Comparison of ENCODE assay signal across 7 mouse cellular contexts in genomic region chr5:120571056-120571740, GRCm38 (mm10). TPM values are rescaled to one million over a fixed set of nuclear protein-coding genes. Genes with fewer than 3 reads are reported as not detected.
A peak's percentile ranks its signal among the peaks of the same experiment; 100 is the strongest.
DNase-seq lines count a peak whose midpoint lies in the region; ATAC-seq and TF ChIP-seq lines count a peak whose summit lies in the region.

No protein-coding gene starts in this region.

- no peaks in the 10 kb centered on the region for H3K36me3 ChIP-seq in forebrain, embryonic 15.5 days
- no peaks in the 10 kb centered on the region for H3K36me3 ChIP-seq in intestine, embryonic 16.5 days (ENCODE audit: control insufficient read depth, insufficient read depth, low read length)
- peaks cover 16% of the 10 kb centered on the region for H3K36me3 ChIP-seq in myocyte (ENCODE audit: control insufficient read depth, insufficient read depth)

- H3K4me1 ChIP-seq in forebrain, embryonic 15.5 days, result peaks cover 55% of the 10 kb centered on the region
- H3K4me1 ChIP-seq in intestine, embryonic 16.5 days (ENCODE audit: control insufficient read depth, insufficient read depth, low read length), result peaks cover 50% of the 10 kb centered on the region

- no peak overlapping the region for H3K4me3 ChIP-seq in forebrain, embryonic 15.5 days
- H3K4me3 ChIP-seq in intestine, embryonic 16.5 days (ENCODE audit: low read length), result no peak overlapping the region
- H3K4me3 ChIP-seq in myocyte, result no peak overlapping the region

- peak overlapping the region; percentile 9; the same call in 1 of the 2 replicates for H3K27ac ChIP-seq in forebrain, embryonic 15.5 days (replicated peaks)
- H3K27ac ChIP-seq in intestine, embryonic 16.5 days (ENCODE audit: low read length), result peak overlapping the region; percentile 64; the same call in 1 of the 2 replicates

- intact Hi-C loops in left cerebral cortex, postnatal 4 days (cut with DNase I), result no loop called here

- H3K79me2 ChIP-seq in myocyte (ENCODE audit: control insufficient read depth, insufficient read depth), result peaks cover 73% of the 10 kb centered on the region

- no peak overlapping the region for H3K9ac ChIP-seq in forebrain, embryonic 15.5 days (replicated peaks)
- peak overlapping the region; percentile 7; the same call in 1 of the 2 replicates for H3K9ac ChIP-seq in intestine, embryonic 16.5 days (ENCODE audit: low read depth, low read length)

- ATAC-seq in forebrain, embryonic 15.5 days (replicated peaks), result no peak
- ATAC-seq in intestine, embryonic 16.5 days, result 0 out of 2 replicates have a peak, but pooled peaks have one; percentile 35

- no peak for TF ChIP-seq POLR2A in myocyte (IDR thresholded peaks at IDR 0.05; ENCODE audit: insufficient read length, low read depth)

- WGBS in forebrain, embryonic 15.5 days, result 58% methylated on average over 14 of the region's 14 CpGs
- 51% methylated on average over 14 of the region's 14 CpGs for WGBS in intestine, embryonic 16.5 days

- no peaks in the 10 kb centered on the region for H3K27me3 ChIP-seq in forebrain, embryonic 15.5 days
- no peaks in the 10 kb centered on the region for H3K27me3 ChIP-seq in intestine, embryonic 16.5 days (replicated peaks; ENCODE audit: control insufficient read depth, insufficient read depth, low read length)
- H3K27me3 ChIP-seq in myocyte (ENCODE audit: control insufficient read depth, insufficient read depth, insufficient read length), result no peaks in the 10 kb centered on the region

- H3K9me3 ChIP-seq in forebrain, embryonic 15.5 days, result no peaks in the 10 kb centered on the region
- no peaks in the 10 kb centered on the region for H3K9me3 ChIP-seq in intestine, embryonic 16.5 days (ENCODE audit: control insufficient read depth, low read length)

- no peak overlapping the region for H3K4me2 ChIP-seq in forebrain, embryonic 15.5 days (replicated peaks)
- H3K4me2 ChIP-seq in intestine, embryonic 16.5 days (ENCODE audit: low read depth, low read length), result no peak overlapping the region
- H3K4me2 ChIP-seq in myocyte (ENCODE audit: low read depth), result peak overlapping the region; percentile 7

- no peak overlapping the region for H3ac ChIP-seq in myocyte (ENCODE audit: control insufficient read depth, insufficient read length)

- DNase-seq in left cerebral cortex, postnatal 4 days, result peak; percentile 67
- no peak for DNase-seq in left cerebral cortex, adult 9 months (ENCODE audit: low spot score in 2 of 2)
- DNase-seq in layer of hippocampus, adult 11-12 months (ENCODE audit: low spot score), result no peak
- no peak for DNase-seq in adrenal gland, postnatal 25 days

TF ChIP-seq in myocyte, 11 proteins besides CTCF, POLR2A, EP300 and RAD21:
- no peak for TF ChIP-seq E2F4 (IDR thresholded peaks at IDR 0.05; ENCODE audit: insufficient read depth)

RNA-seq across cellular contexts. Expression of gene Tpcn1, which starts 17.3 kb away (rescaled TPM):
- total RNA-seq in left cerebral cortex, postnatal 4 days (2021), result 10 to 100 TPM; 42.0 to 44.1 TPM
- polyA plus RNA-seq in forebrain, embryonic 15.5 days (2015; fragmentation: Nextera tagmentation; extraction: Ambion mirVana), result 17.4 and 19.9 TPM in 2 replicates
- polyA plus RNA-seq in intestine, embryonic 16.5 days (2015; fragmentation: Nextera tagmentation; extraction: Ambion mirVana), result 21.4 and 23.9 TPM in 2 replicates
- 88.7 TPM for polyA plus RNA-seq in myocyte (2012; fragmentation: generic; extraction: Trizol)
- 40.2 and 42.4 TPM in 2 replicates for total RNA-seq in adrenal gland, postnatal 25 days (2021)

RNA-seq across cellular contexts. Expression of gene Iqcd, which starts 17.6 kb away (rescaled TPM):
- total RNA-seq in left cerebral cortex, postnatal 4 days (2021), result under 1 TPM; 0.58 to 0.64 TPM
- 1.5 and 2.1 TPM in 2 replicates for polyA plus RNA-seq in forebrain, embryonic 15.5 days (2015; fragmentation: Nextera tagmentation; extraction: Ambion mirVana)
- polyA plus RNA-seq in intestine, embryonic 16.5 days (2015; fragmentation: Nextera tagmentation; extraction: Ambion mirVana), result 0.17 and 0.27 TPM in 2 replicates
- polyA plus RNA-seq in myocyte (2012; fragmentation: generic; extraction: Trizol), result 0.91 TPM
- 0.57 and 0.67 TPM in 2 replicates for total RNA-seq in adrenal gland, postnatal 25 days (2021)

RNA-seq across cellular contexts. Expression of gene Rita1, which starts 41.2 kb away (rescaled TPM):
- 10 to 100 TPM; 22.7 to 26.0 TPM for total RNA-seq in left cerebral cortex, postnatal 4 days (2021)
- 22.4 and 23.0 TPM in 2 replicates for polyA plus RNA-seq in forebrain, embryonic 15.5 days (2015; fragmentation: Nextera tagmentation; extraction: Ambion mirVana)
- polyA plus RNA-seq in intestine, embryonic 16.5 days (2015; fragmentation: Nextera tagmentation; extraction: Ambion mirVana), result 12.7 and 12.8 TPM in 2 replicates
- polyA plus RNA-seq in myocyte (2012; fragmentation: generic; extraction: Trizol), result 14.7 TPM
- total RNA-seq in adrenal gland, postnatal 25 days (2021), result 15.9 and 17.5 TPM in 2 replicates

RNA-seq across cellular contexts. Expression of gene Ddx54, which starts 41.3 kb away (rescaled TPM):
- 10 to 100 TPM; 52.0 to 55.4 TPM for total RNA-seq in left cerebral cortex, postnatal 4 days (2021)
- polyA plus RNA-seq in forebrain, embryonic 15.5 days (2015; fragmentation: Nextera tagmentation; extraction: Ambion mirVana), result 46.9 and 49.0 TPM in 2 replicates
- polyA plus RNA-seq in intestine, embryonic 16.5 days (2015; fragmentation: Nextera tagmentation; extraction: Ambion mirVana), result 50.8 and 51.4 TPM in 2 replicates
- polyA plus RNA-seq in myocyte (2012; fragmentation: generic; extraction: Trizol), result 56.3 TPM
- total RNA-seq in adrenal gland, postnatal 25 days (2021), result 50.5 and 54.7 TPM in 2 replicates
